ENCODE assay signal across 8 mouse cellular contexts in genomic region chr10:127661291-127661914, GRCm38 (mm10). TPM values are rescaled to one million over a fixed set of nuclear protein-coding genes. Genes with fewer than 3 reads are reported as not detected.
DNase-seq lines count a peak whose midpoint lies in the region; ATAC-seq and TF ChIP-seq lines count a peak whose summit lies in the region.

No protein-coding gene starts in this region.

- no peak for TF ChIP-seq CTCF in E14TG2a.4 (conservative IDR thresholded peaks at IDR 0.05; ENCODE audit: low read length)

- peaks cover 93% of the 10 kb centered on the region for H3K4me1 ChIP-seq in E14TG2a.4 (replicated peaks; ENCODE audit: low read depth, low read length)
- H3K4me1 ChIP-seq in heart, embryonic 15.5 days (replicated peaks), result peaks cover 55% of the 10 kb centered on the region
- peaks cover 24% of the 10 kb centered on the region for H3K4me1 ChIP-seq in midbrain, embryonic 15.5 days

- ATAC-seq in heart, embryonic 15.5 days (replicated peaks; ENCODE audit: insufficient number of reproducible peaks, insufficient read depth, low FRiP score, low read depth), result no peak
- ATAC-seq in midbrain, embryonic 15.5 days (replicated peaks), result no peak

- H3K36me3 ChIP-seq in E14TG2a.4 (ENCODE audit: insufficient read depth, low read length), result peaks cover 48% of the 10 kb centered on the region
- H3K36me3 ChIP-seq in heart, embryonic 15.5 days, result peaks cover 30% of the 10 kb centered on the region
- no peaks in the 10 kb centered on the region for H3K36me3 ChIP-seq in midbrain, embryonic 15.5 days (replicated peaks)

- 26% methylated on average over 14 of the region's 14 CpGs for WGBS in heart, embryonic 15.5 days
- WGBS in midbrain, embryonic 15.5 days, result 13% methylated on average over 14 of the region's 14 CpGs

- peak overlapping the region; percentile 85 for H3K27ac ChIP-seq in heart, embryonic 15.5 days
- H3K27ac ChIP-seq in midbrain, embryonic 15.5 days, result no peak overlapping the region

- peak overlapping the region; percentile 61 for H3K4me3 ChIP-seq in E14TG2a.4 (replicated peaks; ENCODE audit: low read length)
- H3K4me3 ChIP-seq in heart, embryonic 15.5 days, result peak overlapping the region; percentile 43
- peak overlapping the region; percentile 0; the same call in 1 of the 2 replicates for H3K4me3 ChIP-seq in midbrain, embryonic 15.5 days

- H3K9me3 ChIP-seq in E14TG2a.4 (ENCODE audit: low read length), result no peaks in the 10 kb centered on the region
- H3K9me3 ChIP-seq in heart, embryonic 15.5 days (replicated peaks), result no peaks in the 10 kb centered on the region
- H3K9me3 ChIP-seq in midbrain, embryonic 15.5 days, result no peaks in the 10 kb centered on the region

- DNase-seq in cerebellum, adult 18-20 months, result peak; percentile 33 to 50
- no peak for DNase-seq in cerebellum, adult 11 months
- DNase-seq in kidney, postnatal 25 days, result peak; percentile 41 to 83
- no peak for DNase-seq in layer of hippocampus, postnatal 36 days
- no peak for DNase-seq in urinary bladder, postnatal 10 days (ENCODE audit: low spot score)

- H3K9ac ChIP-seq in heart, embryonic 15.5 days, result peak overlapping the region; percentile 47
- H3K9ac ChIP-seq in midbrain, embryonic 15.5 days, result no peak overlapping the region

- H3K27me3 ChIP-seq in E14TG2a.4 (ENCODE audit: insufficient read depth, low read length), result peaks cover 30% of the 10 kb centered on the region
- H3K27me3 ChIP-seq in heart, embryonic 15.5 days, result no peaks in the 10 kb centered on the region
- H3K27me3 ChIP-seq in midbrain, embryonic 15.5 days (replicated peaks), result peaks cover 60% of the 10 kb centered on the region

- H3K4me2 ChIP-seq in heart, embryonic 15.5 days, result peak overlapping the region; percentile 70
- peak overlapping the region; percentile 24 for H3K4me2 ChIP-seq in midbrain, embryonic 15.5 days

RNA-seq across cellular contexts. Expression of gene Nemp1, which starts 5.3 kb away (rescaled TPM):
- polyA plus RNA-seq in heart, embryonic 15.5 days (2015; fragmentation: Nextera tagmentation; extraction: Ambion mirVana), result 7.8 and 8.9 TPM in 2 replicates
- polyA plus RNA-seq in midbrain, embryonic 15.5 days (2015; fragmentation: Nextera tagmentation; extraction: Ambion mirVana), result 3.3 and 3.7 TPM in 2 replicates
- total RNA-seq in layer of hippocampus, postnatal 36 days (2021), result 1 to 10 TPM; 5.1 to 6.7 TPM

RNA-seq across cellular contexts. Expression of gene Nab2, which starts 7.0 kb away (rescaled TPM):
- 10.9 and 14.9 TPM in 2 replicates for polyA plus RNA-seq in heart, embryonic 15.5 days (2015; fragmentation: Nextera tagmentation; extraction: Ambion mirVana)
- polyA plus RNA-seq in midbrain, embryonic 15.5 days (2015; fragmentation: Nextera tagmentation; extraction: Ambion mirVana), result 1.9 and 2.6 TPM in 2 replicates
- total RNA-seq in layer of hippocampus, postnatal 36 days (2021), result 10 to 100 TPM; 42.7 to 43.8 TPM

RNA-seq across cellular contexts. Expression of gene Stat6, which starts 18.6 kb away (rescaled TPM):
- 26.2 and 33.5 TPM in 2 replicates for polyA plus RNA-seq in heart, embryonic 15.5 days (2015; fragmentation: Nextera tagmentation; extraction: Ambion mirVana)
- 5.8 and 5.9 TPM in 2 replicates for polyA plus RNA-seq in midbrain, embryonic 15.5 days (2015; fragmentation: Nextera tagmentation; extraction: Ambion mirVana)
- total RNA-seq in layer of hippocampus, postnatal 36 days (2021), result 1 to 10 TPM; 5.1 to 6.2 TPM

RNA-seq across cellular contexts. Expression of gene Lrp1, which starts 40.5 kb away (rescaled TPM):
- polyA plus RNA-seq in heart, embryonic 15.5 days (2015; fragmentation: Nextera tagmentation; extraction: Ambion mirVana), result 31.2 and 43.1 TPM in 2 replicates
- 117 and 119 TPM in 2 replicates for polyA plus RNA-seq in midbrain, embryonic 15.5 days (2015; fragmentation: Nextera tagmentation; extraction: Ambion mirVana)
- 100 to 1,000 TPM; 268 to 307 TPM for total RNA-seq in layer of hippocampus, postnatal 36 days (2021)

RNA-seq across cellular contexts. Expression of gene Myo1a, which starts 43.6 kb away (rescaled TPM):
- 0.25 and 0.29 TPM in 2 replicates for polyA plus RNA-seq in heart, embryonic 15.5 days (2015; fragmentation: Nextera tagmentation; extraction: Ambion mirVana)
- polyA plus RNA-seq in midbrain, embryonic 15.5 days (2015; fragmentation: Nextera tagmentation; extraction: Ambion mirVana), result 0.25 and 0.46 TPM in 2 replicates
- 1 to 10 TPM; 1.0 to 1.3 TPM for total RNA-seq in layer of hippocampus, postnatal 36 days (2021)

Comparison
In these comparisons a context has a peak if more than half of its experiments do, and no peak if none do; other contexts are left out.
1. DNase-seq: peak in cerebellum, adult 18-20 months (2 of 2) and kidney, postnatal 25 days (2 of 2); none in cerebellum, adult 11 months (single experiment), layer of hippocampus, postnatal 36 days (0 of 2) and urinary bladder, postnatal 10 days (single experiment).
2. H3K4me3 ChIP-seq: peak in every context shown above with its lines; median percentile 61 in E14TG2a.4; 43 in heart, embryonic 15.5 days; 0 in midbrain, embryonic 15.5 days.